Comparison of ENCODE assay signal across 13 mouse cellular contexts in the genomic region with DNA sequence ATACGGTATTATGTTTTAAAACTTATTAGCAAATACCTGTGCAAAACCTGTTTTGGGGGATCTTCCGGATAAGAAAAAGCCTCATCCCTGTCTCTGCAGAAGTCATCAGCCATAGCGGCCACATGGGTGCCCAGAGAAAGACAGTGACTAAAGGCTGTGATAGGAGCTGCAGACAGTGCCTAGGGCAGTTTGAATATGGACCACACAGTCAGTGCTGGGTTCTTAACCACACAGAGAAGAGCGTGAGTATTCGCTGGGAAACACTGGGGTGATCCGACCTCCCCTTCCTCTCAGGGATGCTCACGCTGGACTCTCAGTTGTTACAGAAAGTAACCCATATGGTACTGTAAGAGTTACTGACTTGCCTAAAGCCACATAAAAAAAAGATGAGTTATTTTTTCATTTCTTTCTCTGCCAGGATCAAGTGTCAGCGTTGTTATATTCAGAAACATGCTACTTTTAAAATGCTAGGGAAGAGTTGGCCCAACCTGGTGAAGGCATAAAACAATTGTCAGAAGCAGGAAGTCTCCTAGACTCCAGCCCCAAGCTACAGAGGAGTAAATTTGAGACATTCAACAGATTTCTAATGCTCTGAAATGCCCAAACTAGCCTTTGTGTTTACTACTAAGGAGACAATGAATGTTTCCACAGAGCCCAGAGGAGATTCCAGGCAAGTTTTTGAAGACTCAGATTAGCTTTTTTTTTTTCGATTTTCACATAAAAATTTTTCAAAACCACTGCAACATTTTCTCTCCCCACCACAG.
DNase-seq lines count a peak whose midpoint lies in the region; ATAC-seq and TF ChIP-seq lines count a peak whose summit lies in the region.
"Had no signal": no experiment of that assay in that cellular context is flagged by ENCODE, and none has a peak within 500 bp of the region (broad histone marks: within the 10 kb centered on the region; RNA-seq: fewer than 3 reads in every experiment).

No protein-coding gene starts in this region.

- peak; percentile 45; the same call in 1 of the 2 replicates for ATAC-seq in lung, embryonic 16.5 days (ENCODE audit: low read depth)
- 0 out of 2 replicates have a peak, but pooled peaks have one; percentile 27 for ATAC-seq in hindbrain, embryonic 15.5 days (ENCODE audit: low FRiP score, low read depth)
- ATAC-seq in neural tube, embryonic 13.5 days (ENCODE audit: low read depth): peak; percentile 24; the same call in 1 of the 2 replicates

- intact Hi-C loops in gastrocnemius, adult 2 months (cut with DNase I): no loop called here
- intact Hi-C loops in gastrocnemius, postnatal 36 days (cut with DNase I): no loop called here

- TF ChIP-seq CTCF in gastrocnemius, adult 2 months (IDR thresholded peaks at IDR 0.05): no peak

- H3K27me3 ChIP-seq in lung, embryonic 16.5 days (ENCODE audit: control insufficient read depth, insufficient read depth, low read depth, low read length): no peaks in the 10 kb centered on the region
- H3K27me3 ChIP-seq in hindbrain, embryonic 15.5 days: no peaks in the 10 kb centered on the region
- no peaks in the 10 kb centered on the region for H3K27me3 ChIP-seq in neural tube, embryonic 13.5 days

- H3K9me3 ChIP-seq in lung, embryonic 16.5 days (ENCODE audit: control insufficient read depth, low read length): no peaks in the 10 kb centered on the region
- H3K9me3 ChIP-seq in hindbrain, embryonic 15.5 days: no peaks in the 10 kb centered on the region
- no peaks in the 10 kb centered on the region for H3K9me3 ChIP-seq in neural tube, embryonic 13.5 days

- H3K4me2 ChIP-seq in lung, embryonic 16.5 days (ENCODE audit: low read depth, low read length): no peak overlapping the region
- H3K4me2 ChIP-seq in hindbrain, embryonic 15.5 days: no peak overlapping the region
- H3K4me2 ChIP-seq in neural tube, embryonic 13.5 days: peak overlapping the region; percentile 17; the same call in 1 of the 2 replicates

- H3K36me3 ChIP-seq in lung, embryonic 16.5 days (ENCODE audit: control insufficient read depth, insufficient read depth, low read length): no peaks in the 10 kb centered on the region
- no peaks in the 10 kb centered on the region for H3K36me3 ChIP-seq in hindbrain, embryonic 15.5 days
- no peaks in the 10 kb centered on the region for H3K36me3 ChIP-seq in neural tube, embryonic 13.5 days

- 72% methylated on average over 9 of the region's 9 CpGs for WGBS in lung, embryonic 16.5 days
- WGBS in hindbrain, embryonic 15.5 days: 52% methylated on average over 9 of the region's 9 CpGs
- WGBS in neural tube, embryonic 13.5 days: 41% methylated on average over 9 of the region's 9 CpGs

- DNase-seq in gastrocnemius, adult 2 months: no peak
- DNase-seq in gastrocnemius, postnatal 36 days: no peak
- DNase-seq in lung, postnatal 4 days: no peak
- no peak for DNase-seq in heart, adult 8-10 months (ENCODE audit: low spot score)
- DNase-seq in frontal cortex, postnatal 25 days (ENCODE audit: low spot score in 2 of 2): no peak
- DNase-seq: gastrocnemius, postnatal 14 days; layer of hippocampus, adult 9-11 months; left cerebral cortex, postnatal 4 days; lung, postnatal 10 days; thymus, postnatal 25 days had no signal

- H3K4me1 ChIP-seq in lung, embryonic 16.5 days (replicated peaks; ENCODE audit: control insufficient read depth, insufficient read depth, low read length): no peaks in the 10 kb centered on the region
- H3K4me1 ChIP-seq in hindbrain, embryonic 15.5 days (replicated peaks): peaks cover 14% of the 10 kb centered on the region
- peaks cover 22% of the 10 kb centered on the region for H3K4me1 ChIP-seq in neural tube, embryonic 13.5 days (replicated peaks)

- peak overlapping the region; percentile 38 for H3K27ac ChIP-seq in gastrocnemius, adult 2 months
- no peak overlapping the region for H3K27ac ChIP-seq in lung, embryonic 16.5 days (ENCODE audit: low read length)
- H3K27ac ChIP-seq in hindbrain, embryonic 15.5 days (replicated peaks): 0 out of 2 replicates have a peak overlapping the region, but pooled peaks have one; percentile 27
- peak overlapping the region; percentile 75 for H3K27ac ChIP-seq in neural tube, embryonic 13.5 days (replicated peaks)

- no peak overlapping the region for H3K4me3 ChIP-seq in gastrocnemius, adult 2 months
- H3K4me3 ChIP-seq in lung, embryonic 16.5 days (ENCODE audit: low read length): no peak overlapping the region
- no peak overlapping the region for H3K4me3 ChIP-seq in hindbrain, embryonic 15.5 days
- no peak overlapping the region for H3K4me3 ChIP-seq in neural tube, embryonic 13.5 days

- H3K9ac ChIP-seq in lung, embryonic 16.5 days (ENCODE audit: low read length): no peak overlapping the region
- H3K9ac ChIP-seq in hindbrain, embryonic 15.5 days: no peak overlapping the region
- no peak overlapping the region for H3K9ac ChIP-seq in neural tube, embryonic 13.5 days
